Mouse (Mus musculus) left cerebral cortex, postnatal 25 days (tissue): Measurements from ENCODE around the gene Megf11. TPM values are rescaled to one million over a fixed set of nuclear protein-coding genes. Genes with fewer than 3 reads are reported as not detected.

Experiments
- DNase-seq, 2 experiments: peaks; one replicate each; pipeline ENCODE4 v3.0.0; 2022; ENCODE audit warnings: low spot score in 2 of 2, mixed read lengths in 1 of 2
- intact Hi-C: fragments of 180-260 bp; cut with DNase I; formaldehyde crosslinking; loops from one replicate; pipeline ENCODE4 v1.15.1; 2025
- total RNA-seq, 2 experiments: library from RNA; stranded (reverse); gene quantifications; 2 replicates each; pipeline ENCODE4 v1.2.3; 2021

Megf11 gene
- total RNA-seq, 2 experiments from 2014 or later, result 12.9 to 15.2 TPM

DNA sequence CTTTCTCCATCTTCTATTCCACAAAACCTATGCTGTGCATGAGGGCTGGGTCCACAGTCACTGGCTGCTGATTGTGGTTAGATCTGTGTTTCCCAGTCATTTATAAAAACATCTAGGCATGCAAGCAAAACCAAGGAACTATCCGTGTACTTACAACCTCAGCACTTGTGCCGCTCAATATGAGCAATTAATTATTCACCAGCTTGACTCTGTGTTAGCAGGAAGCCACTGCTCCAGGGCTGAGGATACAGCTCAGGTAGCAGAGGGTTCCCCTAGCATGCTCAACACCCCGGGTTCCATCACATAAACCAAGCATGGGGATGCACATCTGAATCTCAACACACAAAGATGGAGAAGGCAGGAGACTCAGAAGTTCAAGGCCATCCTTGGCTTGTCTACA lies 233.0 kb downstream of the Megf11 start:
- intact Hi-C loops, result no loop called here
- DNase-seq, result no peak

DNA sequence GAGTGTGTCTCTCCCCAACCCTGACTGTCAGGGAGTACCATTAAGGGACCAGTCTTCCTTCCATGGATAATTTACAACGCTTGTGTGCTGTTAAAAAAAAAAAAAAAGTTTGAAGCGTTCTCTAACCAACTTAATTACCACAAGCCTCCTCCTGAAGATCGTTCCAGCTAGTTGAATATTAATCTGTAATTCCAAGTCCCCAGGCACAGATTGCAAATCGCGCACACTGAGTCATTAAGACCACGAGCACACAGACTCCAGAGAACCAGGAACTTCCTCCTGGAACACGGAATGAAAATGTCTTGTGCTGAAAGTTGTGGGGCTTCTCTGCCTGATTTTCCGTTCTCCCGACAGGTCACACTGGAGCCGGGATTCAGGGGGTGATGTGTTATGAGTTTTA lies 234.0 kb downstream of the Megf11 start:
- intact Hi-C loops, result no loop called here
- no peak for DNase-seq

DNA sequence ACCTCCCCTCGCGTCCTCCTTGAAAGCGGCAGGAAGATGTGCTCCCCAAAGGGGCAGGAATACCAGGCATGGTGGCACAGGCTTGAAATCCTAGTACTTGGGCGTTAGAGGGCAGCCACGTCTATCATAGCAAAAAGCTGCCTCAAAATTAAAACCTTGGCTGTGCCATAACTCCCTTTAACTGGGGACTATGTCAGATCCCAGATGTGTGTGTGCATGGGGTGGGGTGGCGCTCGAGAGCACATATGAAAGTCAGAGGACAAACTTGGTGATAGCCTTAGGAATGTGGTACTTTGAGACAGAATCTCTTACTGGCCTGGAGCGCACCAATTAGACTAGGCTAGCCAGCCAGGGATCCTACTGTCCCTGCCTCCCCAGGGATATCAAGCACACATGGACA lies 235.2 kb downstream of the Megf11 start:
- intact Hi-C loops, result no loop called here
- no peak for DNase-seq

- no peak for DNase-seq
These were observed 236.3 kb downstream of the Megf11 start for GRCm38 (mm10) chr9:64621499-64622296.

DNA sequence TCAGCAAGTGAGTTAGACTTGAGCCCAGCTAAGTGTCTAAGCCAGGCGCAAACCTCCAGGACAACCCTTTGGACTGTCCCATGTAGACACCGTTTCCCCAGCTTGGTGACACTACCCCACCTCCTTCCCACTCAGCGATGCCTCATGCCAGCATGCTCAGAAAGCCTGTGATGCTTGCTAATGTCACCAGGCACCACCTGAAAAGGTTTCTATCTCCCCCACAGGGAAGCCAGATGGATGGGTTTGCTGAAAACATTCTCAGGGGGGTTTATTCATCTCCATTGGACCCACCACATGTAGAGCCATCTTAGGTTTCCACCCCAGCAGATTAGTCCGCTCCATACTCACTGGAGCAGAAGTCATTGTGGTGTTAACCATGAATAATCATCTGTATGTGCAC lies 237.9 kb downstream of the Megf11 start:
- no peak for DNase-seq
- intact Hi-C loops, result no loop called here

More at GRCm38 (mm10) chr9:64621499-64622296, 236.3 kb downstream of the Megf11 start:
- intact Hi-C loops, result no loop called here

DNA sequence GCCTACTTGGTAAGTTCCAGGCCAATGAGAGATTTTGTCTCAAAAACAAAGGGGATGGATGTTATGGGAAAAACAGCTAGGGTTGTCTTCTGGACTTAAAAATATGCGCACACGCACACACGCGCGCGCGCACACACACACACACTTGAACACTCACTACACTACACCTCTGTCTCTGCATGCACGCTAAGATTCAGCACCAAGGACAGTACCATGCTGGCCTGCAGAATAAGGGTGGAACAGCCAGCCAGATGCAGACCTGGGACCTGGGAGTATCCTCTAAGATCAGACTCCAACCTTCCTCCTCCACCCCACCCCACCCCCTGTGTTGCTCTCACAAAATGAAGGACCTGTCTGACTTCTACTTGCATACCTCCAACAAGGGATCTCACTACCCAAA lies 239.1 kb downstream of the Megf11 start:
- no peak for DNase-seq
- intact Hi-C loops, result no loop called here

GRCm38 (mm10) chr9:64629802-64630201 lies 244.4 kb downstream of the Megf11 start:
- intact Hi-C loops, result no loop called here

GRCm38 (mm10) chr9:64633169-64633568 lies 247.7 kb downstream of the Megf11 start:
- no peak for DNase-seq
- intact Hi-C loops, result no loop called here

More at GRCm38 (mm10) chr9:64629802-64630201, 244.4 kb downstream of the Megf11 start:
- no peak for DNase-seq

DNA sequence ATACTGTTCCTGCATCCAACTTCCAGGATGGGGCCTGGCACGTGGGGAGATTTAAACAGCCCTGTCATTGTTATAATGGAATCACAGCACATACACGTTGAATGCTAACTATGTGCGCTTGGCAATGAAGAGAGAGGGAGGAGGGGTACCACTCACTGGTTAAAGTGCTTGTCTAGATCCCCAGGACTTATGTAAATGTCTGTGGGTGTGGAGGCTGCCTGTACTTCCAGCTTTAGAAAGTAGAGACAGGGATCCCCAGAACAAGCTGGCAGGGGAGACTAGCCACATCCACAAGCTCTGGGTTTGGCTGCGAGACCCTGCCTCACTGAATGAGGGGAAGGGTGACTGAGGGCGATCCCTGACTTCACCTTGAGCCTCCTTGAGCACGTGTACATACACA lies 250.7 kb downstream of the Megf11 start:
- DNase-seq, result peak; percentile 58 to 89
- intact Hi-C loops, result loop anchor here (1.0 to 2.0 kb wide), 3 partner anchors 108 to 281 kb away; no protein-coding TSS in a partner anchor

DNA sequence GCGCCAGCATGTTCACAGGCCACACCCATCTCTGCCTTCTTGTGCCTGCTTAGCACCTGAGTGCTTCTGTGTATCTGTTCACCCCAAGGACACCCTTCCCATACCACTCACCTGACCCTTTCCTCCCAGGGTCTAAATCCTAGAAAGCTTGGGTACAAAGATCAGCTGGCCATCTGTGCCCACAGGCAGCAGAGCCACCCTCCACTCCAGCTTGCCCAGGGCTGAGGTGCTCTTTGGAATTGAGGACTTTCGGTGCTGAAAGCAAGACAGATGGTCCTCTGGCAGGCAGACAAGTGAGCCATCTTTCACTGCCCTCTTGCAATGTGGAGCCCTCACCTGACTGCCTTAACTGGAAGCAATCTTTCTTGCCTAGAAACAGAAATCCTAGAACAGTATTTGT lies 251.5 kb downstream of the Megf11 start:
- intact Hi-C loops, result loop anchor here (1.0 to 2.0 kb wide), 3 partner anchors 109 to 282 kb away; no protein-coding TSS in a partner anchor

DNA sequence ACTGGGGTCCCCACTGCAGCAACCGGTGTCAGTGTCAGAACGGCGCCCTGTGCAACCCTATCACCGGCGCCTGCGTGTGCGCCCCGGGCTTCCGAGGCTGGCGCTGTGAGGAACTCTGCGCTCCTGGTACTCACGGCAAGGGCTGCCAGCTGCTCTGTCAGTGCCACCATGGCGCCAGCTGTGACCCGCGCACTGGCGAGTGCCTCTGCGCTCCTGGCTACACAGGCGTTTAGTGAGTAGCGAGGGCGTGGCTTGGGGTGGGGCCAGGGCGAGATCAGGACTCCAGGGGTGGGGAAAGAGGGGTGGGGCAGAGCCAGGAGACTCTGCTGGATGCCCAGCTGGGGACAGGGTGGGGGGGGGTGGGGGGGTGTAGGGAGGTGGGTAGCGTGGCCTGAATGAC lies 252.8 kb downstream of the Megf11 start:
- no peak for DNase-seq
- intact Hi-C loops, result loop anchor here (2.0 kb wide), 1 partner anchor 291 kb away; no protein-coding TSS in a partner anchor

More for the DNA sequence above, 251.5 kb downstream of the Megf11 start:
- peak in 1 of 2 experiments; percentile 17 for DNase-seq

DNA sequence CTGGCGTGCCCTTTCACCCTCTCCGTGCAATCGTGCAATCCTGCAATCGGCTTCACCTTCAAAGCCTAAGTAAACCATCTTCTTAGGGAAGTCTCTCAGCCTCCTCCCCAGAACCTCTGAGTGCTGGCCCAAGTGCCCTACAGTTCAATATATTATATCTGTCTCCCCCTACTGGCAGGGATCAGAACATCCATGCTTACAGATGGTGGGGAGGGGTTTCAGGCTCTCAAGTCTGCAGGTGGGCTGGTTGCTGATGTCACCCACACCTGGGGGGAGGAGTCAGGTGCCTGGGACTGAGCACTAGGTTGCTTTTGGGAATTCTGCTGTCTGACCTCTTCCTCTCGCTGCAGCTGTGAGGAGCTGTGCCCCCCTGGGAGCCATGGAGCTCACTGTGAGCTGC lies 254.2 kb downstream of the Megf11 start:
- peak; percentile 57 to 67 for DNase-seq
- intact Hi-C loops, result loop anchor here (2.0 kb wide), 1 partner anchor 293 kb away; no protein-coding TSS in a partner anchor

GRCm38 (mm10) chr9:64644129-64644528 lies 258.7 kb downstream of the Megf11 start:
- no peak for DNase-seq
- intact Hi-C loops, result no loop called here

- no peak for DNase-seq
- intact Hi-C loops, result no loop called here
These were observed 260.0 kb downstream of the Megf11 start for GRCm38 (mm10) chr9:64645462-64645861.

GRCm38 (mm10) chr9:64649393-64649792 lies 264.0 kb downstream of the Megf11 start:
- intact Hi-C loops, result no loop called here
- no peak for DNase-seq

- intact Hi-C loops, result no loop called here
These were observed 264.5 kb downstream of the Megf11 start for GRCm38 (mm10) chr9:64649892-64650291.

DNA sequence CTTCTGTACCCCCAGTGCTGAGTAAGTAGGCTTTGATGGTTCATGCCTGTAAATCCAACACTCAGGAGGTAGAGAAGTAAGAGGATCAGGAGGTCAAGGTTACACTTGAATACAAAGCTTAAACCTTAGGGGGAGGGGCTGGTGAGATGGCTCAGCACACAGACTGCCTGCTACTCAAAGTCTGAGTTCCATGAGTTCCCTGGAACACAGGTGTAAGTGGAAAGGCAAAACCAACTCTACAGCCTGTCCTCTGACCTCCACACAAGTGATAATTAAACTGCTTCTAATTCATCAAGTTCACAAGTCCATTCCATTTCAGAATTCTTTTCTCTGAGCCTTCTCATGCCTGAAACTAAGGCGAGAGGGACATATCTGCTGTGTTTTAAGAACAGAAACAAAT lies 265.8 kb downstream of the Megf11 start:
- no peak for DNase-seq
- intact Hi-C loops, result no loop called here

More at GRCm38 (mm10) chr9:64649892-64650291, 264.5 kb downstream of the Megf11 start:
- DNase-seq, result no peak

DNA sequence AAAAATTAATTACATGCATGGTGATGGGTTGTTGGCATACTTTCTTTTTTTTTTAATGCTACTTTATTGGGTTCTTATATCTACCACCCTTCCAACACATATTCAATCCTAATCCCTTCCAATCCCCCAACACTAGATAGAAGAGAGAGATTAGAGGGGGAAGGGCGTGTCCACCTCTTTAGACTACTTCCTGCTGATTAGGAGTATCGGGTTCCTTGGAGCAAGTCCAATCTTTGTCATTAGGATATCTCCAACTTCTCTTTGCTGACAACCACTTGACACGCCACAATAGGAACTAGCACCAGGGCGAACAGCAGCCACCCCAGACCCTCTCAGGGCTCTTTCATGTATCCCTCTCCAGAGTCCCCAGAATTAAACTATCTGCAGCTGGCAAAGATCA lies 266.3 kb downstream of the Megf11 start:
- no peak for DNase-seq
- intact Hi-C loops, result no loop called here

DNA sequence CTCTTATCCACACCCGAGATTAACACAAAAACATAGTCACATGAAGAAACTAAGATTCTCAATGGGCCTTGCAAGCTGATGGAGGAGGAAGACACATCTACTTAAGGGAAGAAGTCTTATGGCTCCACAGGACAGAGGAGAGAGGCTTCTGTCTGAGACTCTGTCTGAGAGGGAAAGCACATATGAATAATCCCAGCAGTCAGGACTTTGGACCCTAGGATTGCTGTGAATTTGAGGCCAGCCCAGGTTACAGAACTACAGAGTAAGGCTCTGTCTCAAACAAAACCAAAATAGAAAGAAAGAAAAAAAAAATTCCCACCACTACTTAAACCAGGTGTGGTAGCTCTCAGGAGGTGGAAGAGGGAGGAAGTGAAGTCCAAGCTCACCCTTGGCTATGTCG lies 266.7 kb downstream of the Megf11 start:
- DNase-seq, result no peak
- intact Hi-C loops, result no loop called here

DNA sequence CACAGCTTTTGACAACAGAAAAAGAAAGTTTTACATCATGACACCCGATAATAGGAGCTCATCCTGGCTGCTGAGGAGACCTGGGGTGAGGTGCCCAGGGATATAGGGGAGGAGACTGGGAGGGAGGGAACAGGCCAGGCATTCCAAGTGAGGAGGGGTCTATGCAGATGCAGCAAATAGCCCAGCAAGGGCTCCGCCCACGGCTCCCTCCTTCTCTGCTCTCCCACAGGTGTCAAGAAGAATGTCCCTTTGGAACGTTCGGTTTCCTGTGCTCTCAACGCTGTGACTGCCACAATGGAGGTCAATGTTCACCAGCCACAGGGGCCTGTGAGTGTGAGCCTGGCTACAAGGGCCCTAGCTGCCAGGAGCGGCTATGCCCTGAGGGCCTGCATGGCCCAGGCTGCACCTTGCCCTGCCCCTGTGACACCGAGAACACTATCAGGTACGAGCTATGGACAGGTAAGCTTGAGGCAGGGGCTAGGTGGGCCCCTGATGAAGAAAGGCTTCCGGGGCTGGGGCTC lies 267.5 kb downstream of the Megf11 start:
- DNase-seq, result no peak
- intact Hi-C loops, result no loop called here

- no peak for DNase-seq
- intact Hi-C loops, result no loop called here
These were observed 269.3 kb downstream of the Megf11 start for GRCm38 (mm10) chr9:64654723-64655122.
